Mouse (Mus musculus): ENCODE data around the gene Dvl3. TPM values are rescaled to one million over a fixed set of nuclear protein-coding genes. Genes with fewer than 3 reads are reported as not detected.
"Not testable (repeated sequence)": the region's sequence is repeated elsewhere in the genome, so short reads cannot be mapped to it uniquely, and the experiment has no call there.

Gene Dvl3
- total and polyA plus RNA-seq, 2 experiments, result 2.5 to 15.0 TPM

DNA sequence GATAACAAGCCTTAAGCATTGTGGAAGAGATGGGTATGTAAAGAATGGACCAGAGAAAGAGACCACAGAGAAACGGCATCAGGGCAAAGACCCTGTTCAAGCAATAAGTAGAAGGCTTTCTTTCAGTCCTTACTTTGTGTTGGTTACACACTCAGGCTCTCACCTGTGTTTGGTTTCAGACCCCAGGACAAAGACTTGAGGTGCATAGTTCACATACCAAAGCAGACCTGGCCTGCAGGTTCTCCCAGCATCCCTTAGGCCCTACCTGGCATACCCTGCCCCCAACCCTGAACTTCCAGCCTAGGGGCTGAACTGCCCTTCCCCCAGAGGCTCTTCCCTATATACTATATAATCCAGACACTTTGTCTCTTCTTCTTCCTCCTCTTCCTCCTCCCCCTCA is 41.4 kb upstream of the Dvl3 start:
- Histone ChIP-seq H3K36me3 (ENCODE audit: control insufficient read depth, insufficient read depth, low read length) (no peaks in the 10 kb centered on the region), H3K4me3 (ENCODE audit: insufficient read depth, low read depth, low read length) (no peak overlapping the region), H3K79me2 (ENCODE audit: control insufficient read depth, insufficient read depth, low read length) (no peaks in the 10 kb centered on the region), H3K9ac (ENCODE audit: low read depth, low read length) (no peak overlapping the region), H3K27ac (replicated peaks; ENCODE audit: insufficient read depth, low read depth, low read length) (no peak overlapping the region), H3K4me1 (ENCODE audit: control insufficient read depth, insufficient read depth, low read length) (no peaks in the 10 kb centered on the region; the same call in 1 of the 2 replicates), H3K27me3 (ENCODE audit: control insufficient read depth, insufficient read depth, low read length) (no peaks in the 10 kb centered on the region)
- no peak for TF ChIP-seq POLR2A (IDR thresholded peaks at IDR 0.05; ENCODE audit: extremely low read depth, insufficient read depth, low read length)
- TF ChIP-seq CTCF (IDR thresholded peaks at IDR 0.05; ENCODE audit: low read depth, low read length), result no peak
- WGBS, result 62% methylated on average over 1 of the region's 1 CpGs
- no peak for DNase-seq (ENCODE audit: extremely low read depth, low read depth, low spot score)

DNA sequence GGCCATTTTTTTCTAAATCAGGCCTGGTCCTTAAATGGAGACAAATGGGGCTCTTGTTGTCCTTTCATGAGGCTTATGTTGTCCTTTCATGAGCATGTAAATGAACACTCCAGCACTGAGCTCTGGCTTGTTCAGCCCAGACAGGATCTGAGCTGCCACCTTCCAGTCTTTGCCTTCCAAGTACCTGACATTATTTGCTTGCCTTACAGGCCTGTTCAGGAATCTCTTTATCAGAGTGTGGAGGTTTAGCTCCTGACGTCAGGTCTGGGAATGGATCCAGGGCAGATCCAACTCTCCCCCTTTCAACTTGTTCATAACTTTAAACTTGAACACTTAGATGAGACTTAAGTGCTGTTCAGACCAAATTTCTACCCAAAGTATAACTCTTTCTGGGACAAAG is 39.9 kb upstream of the Dvl3 start:
- Histone ChIP-seq H3K4me3 (ENCODE audit: insufficient read depth, low read depth, low read length) (no peak overlapping the region), H3K27ac (replicated peaks; ENCODE audit: insufficient read depth, low read depth, low read length) (no peak overlapping the region), H3K79me2 (ENCODE audit: control insufficient read depth, insufficient read depth, low read length) (no peaks in the 10 kb centered on the region), H3K36me3 (ENCODE audit: control insufficient read depth, insufficient read depth, low read length) (no peaks in the 10 kb centered on the region), H3K4me1 (ENCODE audit: control insufficient read depth, insufficient read depth, low read length) (no peaks in the 10 kb centered on the region; the same call in 1 of the 2 replicates), H3K9ac (ENCODE audit: low read depth, low read length) (no peak overlapping the region), H3K27me3 (ENCODE audit: control insufficient read depth, insufficient read depth, low read length) (no peaks in the 10 kb centered on the region)
- no peak for TF ChIP-seq CTCF (IDR thresholded peaks at IDR 0.05; ENCODE audit: low read depth, low read length)
- no peak for TF ChIP-seq POLR2A (IDR thresholded peaks at IDR 0.05; ENCODE audit: extremely low read depth, insufficient read depth, low read length)
- no peak for DNase-seq (ENCODE audit: extremely low read depth, low read depth, low spot score)
- 57% methylated on average over 1 of the region's 1 CpGs for WGBS

DNA sequence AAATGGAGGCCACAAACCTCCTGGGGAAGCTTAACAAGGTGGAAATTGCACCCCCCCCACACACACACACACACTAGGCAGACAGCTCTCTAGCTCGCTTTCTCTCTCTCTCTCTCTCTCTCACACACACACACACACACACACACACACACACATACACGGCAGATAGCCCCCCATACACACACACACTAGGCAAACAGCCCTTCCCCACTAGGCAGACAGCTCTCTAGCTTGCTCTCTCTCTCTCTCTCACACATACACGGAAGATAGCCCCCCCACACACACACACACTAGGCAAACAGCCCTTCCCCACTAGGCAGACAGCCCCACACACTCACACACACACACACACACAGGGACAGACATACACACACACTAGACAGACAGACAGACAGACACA is 39.5 kb upstream of the Dvl3 start:
- WGBS, result 62% methylated on average over 3 of the region's 3 CpGs
- Histone ChIP-seq H3K4me1 (ENCODE audit: control insufficient read depth, insufficient read depth, low read length) (no peaks in the 10 kb centered on the region; the same call in 1 of the 2 replicates), H3K79me2 (ENCODE audit: control insufficient read depth, insufficient read depth, low read length) (no peaks in the 10 kb centered on the region), H3K27me3 (ENCODE audit: control insufficient read depth, insufficient read depth, low read length) (no peaks in the 10 kb centered on the region), H3K36me3 (ENCODE audit: control insufficient read depth, insufficient read depth, low read length) (no peaks in the 10 kb centered on the region), H3K27ac (replicated peaks; ENCODE audit: insufficient read depth, low read depth, low read length) (no peak overlapping the region), H3K9ac (ENCODE audit: low read depth, low read length) (no peak overlapping the region), H3K4me3 (ENCODE audit: insufficient read depth, low read depth, low read length) (no peak overlapping the region)
- no peak for TF ChIP-seq POLR2A (IDR thresholded peaks at IDR 0.05; ENCODE audit: extremely low read depth, insufficient read depth, low read length)
- no peak for TF ChIP-seq CTCF (IDR thresholded peaks at IDR 0.05; ENCODE audit: low read depth, low read length)
- DNase-seq (ENCODE audit: extremely low read depth, low read depth, low spot score), result no peak

DNA sequence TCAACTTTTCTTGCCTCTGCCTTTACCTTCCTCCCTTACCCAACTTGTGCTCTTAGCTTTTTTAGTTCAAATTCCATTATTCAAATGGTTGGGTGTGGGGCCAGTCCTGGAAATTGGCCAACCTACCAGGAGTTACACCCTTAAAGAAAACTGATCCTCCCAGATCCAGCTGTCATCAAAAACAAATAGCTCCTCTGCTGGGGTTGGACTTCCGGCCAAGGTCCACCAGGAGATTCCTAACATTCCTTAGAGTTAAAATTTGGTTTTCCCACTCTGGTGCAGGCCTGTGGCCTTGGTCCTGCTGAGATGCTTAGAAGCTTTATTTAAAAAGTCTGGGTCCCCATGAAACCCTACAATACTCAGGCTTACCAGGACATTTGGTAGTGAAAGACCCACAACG is 38.3 kb upstream of the Dvl3 start:
- Histone ChIP-seq H3K79me2 (ENCODE audit: control insufficient read depth, insufficient read depth, low read length) (no peaks in the 10 kb centered on the region), H3K9ac (ENCODE audit: low read depth, low read length) (no peak overlapping the region), H3K4me3 (ENCODE audit: insufficient read depth, low read depth, low read length) (no peak overlapping the region), H3K27ac (replicated peaks; ENCODE audit: insufficient read depth, low read depth, low read length) (no peak overlapping the region), H3K4me1 (ENCODE audit: control insufficient read depth, insufficient read depth, low read length) (no peaks in the 10 kb centered on the region; the same call in 1 of the 2 replicates), H3K27me3 (ENCODE audit: control insufficient read depth, insufficient read depth, low read length) (no peaks in the 10 kb centered on the region), H3K36me3 (ENCODE audit: control insufficient read depth, insufficient read depth, low read length) (no peaks in the 10 kb centered on the region)
- peak; percentile 12 for DNase-seq (ENCODE audit: extremely low read depth, low read depth, low spot score)
- 81% methylated on average over 2 of the region's 2 CpGs for WGBS
- TF ChIP-seq POLR2A (IDR thresholded peaks at IDR 0.05; ENCODE audit: extremely low read depth, insufficient read depth, low read length) (no peak), CTCF (IDR thresholded peaks at IDR 0.05; ENCODE audit: low read depth, low read length) (no peak)

GRCm38 (mm10) chr16:20479026-20479760 is 37.6 kb upstream of the Dvl3 start:
- WGBS, result 95% methylated on average over 12 of the region's 12 CpGs
- not testable (repeated sequence) for H3K4me3 ChIP-seq (ENCODE audit: insufficient read depth, low read depth, low read length); H3K27ac ChIP-seq (replicated peaks; ENCODE audit: insufficient read depth, low read depth, low read length); H3K4me1 ChIP-seq (ENCODE audit: control insufficient read depth, insufficient read depth, low read length); H3K9ac ChIP-seq (ENCODE audit: low read depth, low read length); DNase-seq (ENCODE audit: extremely low read depth, low read depth, low spot score); H3K79me2 ChIP-seq (ENCODE audit: control insufficient read depth, insufficient read depth, low read length); H3K27me3 ChIP-seq (ENCODE audit: control insufficient read depth, insufficient read depth, low read length); H3K36me3 ChIP-seq (ENCODE audit: control insufficient read depth, insufficient read depth, low read length)

DNA sequence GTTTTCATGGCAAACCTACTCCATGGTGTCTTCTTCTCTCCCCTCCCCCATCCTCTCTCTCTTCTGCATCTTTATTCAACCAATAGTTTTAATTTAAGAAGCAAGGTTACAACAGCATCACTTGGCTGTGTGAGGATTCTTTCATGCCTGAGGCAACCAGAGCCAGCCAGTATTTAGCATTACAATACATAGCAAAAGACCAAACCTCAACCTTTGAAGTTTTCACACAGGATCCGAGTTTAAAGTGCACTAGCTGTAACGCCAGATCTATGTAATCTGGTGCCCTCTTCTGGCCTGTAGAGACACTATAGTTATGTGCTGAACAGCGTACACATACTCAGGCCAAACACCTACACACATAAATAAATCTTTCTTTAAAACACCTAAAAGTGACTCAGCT is 36.7 kb upstream of the Dvl3 start:
- Histone ChIP-seq H3K4me3 (ENCODE audit: insufficient read depth, low read depth, low read length) (no peak overlapping the region), H3K27ac (replicated peaks; ENCODE audit: insufficient read depth, low read depth, low read length) (no peak overlapping the region), H3K79me2 (ENCODE audit: control insufficient read depth, insufficient read depth, low read length) (no peaks in the 10 kb centered on the region), H3K4me1 (ENCODE audit: control insufficient read depth, insufficient read depth, low read length) (no peaks in the 10 kb centered on the region; the same call in 1 of the 2 replicates), H3K9ac (ENCODE audit: low read depth, low read length) (no peak overlapping the region), H3K27me3 (ENCODE audit: control insufficient read depth, insufficient read depth, low read length) (no peaks in the 10 kb centered on the region), H3K36me3 (ENCODE audit: control insufficient read depth, insufficient read depth, low read length) (no peaks in the 10 kb centered on the region)
- TF ChIP-seq POLR2A (IDR thresholded peaks at IDR 0.05; ENCODE audit: extremely low read depth, insufficient read depth, low read length), result no peak
- TF ChIP-seq CTCF (IDR thresholded peaks at IDR 0.05; ENCODE audit: low read depth, low read length), result 0 out of 2 replicates have a peak, but pooled peaks have one; percentile 27
- WGBS, result 50% methylated on average over 3 of the region's 3 CpGs
- peak; percentile 14 for DNase-seq (ENCODE audit: extremely low read depth, low read depth, low spot score)

All from liver, adult 2 months (tissue).